Mouse (Mus musculus) MEL-GATA-1-ER (cell line): Measurements from ENCODE around the gene Jdp2.
A peak's percentile ranks its signal among the peaks of the same experiment; 100 is the strongest.

Experiments used
- DNase-seq: peaks from one replicate; pipeline ENCODE4 v3.0.0-alpha.2; 2012; ENCODE audit warnings: low read depth; ENCODE audit errors: extremely low read depth

Gene Jdp2

GRCm38 (mm10) chr12:85598611-85599477, at the start of gene Jdp2:
Gene Jdp2, plus strand, starts transcription at chr12:85599027.
- no peak for DNase-seq

GRCm38 (mm10) chr12:85549661-85550060, 49.2 kb upstream of the Jdp2 start:
- DNase-seq, result no peak

GRCm38 (mm10) chr12:85550435-85550834, 48.4 kb upstream of the Jdp2 start:
- DNase-seq, result no peak

- peak; percentile 65 for DNase-seq
Measured at GRCm38 (mm10) chr12:85559299-85559698, 39.5 kb upstream of the Jdp2 start.

- DNase-seq, result no peak
Measured at GRCm38 (mm10) chr12:85565441-85565840, 33.4 kb upstream of the Jdp2 start.

GRCm38 (mm10) chr12:85568298-85568697, 30.5 kb upstream of the Jdp2 start:
- no peak for DNase-seq

GRCm38 (mm10) chr12:85569393-85570157, 29.3 kb upstream of the Jdp2 start:
- DNase-seq, result no peak

- DNase-seq, result no peak
Measured at GRCm38 (mm10) chr12:85570158-85570540, 28.7 kb upstream of the Jdp2 start.

- no peak for DNase-seq
Measured at GRCm38 (mm10) chr12:85571312-85571711, 27.5 kb upstream of the Jdp2 start.

- DNase-seq, result no peak
Measured at GRCm38 (mm10) chr12:85572047-85572475, 26.8 kb upstream of the Jdp2 start.

- DNase-seq, result no peak
Measured at GRCm38 (mm10) chr12:85574806-85575495, 23.9 kb upstream of the Jdp2 start.

- DNase-seq, result no peak
Measured at GRCm38 (mm10) chr12:85575496-85575840, 23.4 kb upstream of the Jdp2 start.

- no peak for DNase-seq
Measured at GRCm38 (mm10) chr12:85581261-85582066, 17.4 kb upstream of the Jdp2 start.

- no peak for DNase-seq
Measured at GRCm38 (mm10) chr12:85582067-85582316, 16.8 kb upstream of the Jdp2 start.

- no peak for DNase-seq
Measured at GRCm38 (mm10) chr12:85585761-85586258, 13.0 kb upstream of the Jdp2 start.

GRCm38 (mm10) chr12:85589870-85590382, 8.9 kb upstream of the Jdp2 start:
- DNase-seq, result no peak

GRCm38 (mm10) chr12:85592943-85593342, 5.9 kb upstream of the Jdp2 start:
- DNase-seq, result no peak

GRCm38 (mm10) chr12:85594390-85594789, 4.4 kb upstream of the Jdp2 start:
- no peak for DNase-seq

GRCm38 (mm10) chr12:85598053-85598452, 774 bp upstream of the Jdp2 start:
- no peak for DNase-seq

- DNase-seq, result no peak
Measured at GRCm38 (mm10) chr12:85599478-85600152, 788 bp downstream of the Jdp2 start.
